Mouse (Mus musculus): Measurements from ENCODE around the gene Tmem43. TPM values are rescaled to one million over a fixed set of nuclear protein-coding genes. Genes with fewer than 3 reads are reported as not detected.

Gene Tmem43
- polyA plus RNA-seq, 1 experiment from 2014 or later, result 29.1 TPM

DNA sequence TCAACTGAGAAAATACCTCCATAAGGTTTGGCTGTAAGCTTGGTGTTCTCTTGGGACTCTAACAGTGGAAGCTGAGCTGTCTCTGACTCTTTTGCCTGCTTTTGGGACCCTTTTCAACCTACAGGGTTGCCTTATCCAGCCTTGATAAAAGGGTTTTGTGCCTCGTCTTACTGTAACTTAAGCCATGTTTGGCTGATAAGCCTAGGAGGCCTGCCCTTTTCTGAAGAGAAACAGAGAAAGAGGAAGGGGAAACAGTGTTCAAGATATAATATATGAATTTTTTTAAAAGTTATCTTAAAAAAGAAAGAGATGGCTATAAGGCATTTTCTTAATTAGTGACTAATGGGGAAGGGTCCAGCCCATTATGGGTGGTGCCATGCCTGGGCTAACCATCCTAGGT, 29.8 kb downstream of the Tmem43 start:
- 55% methylated on average over 1 of the region's 1 CpGs for WGBS (ENCODE audit: insufficient replicate concordance)
- no peaks in the 10 kb centered on the region for H3K27me3 ChIP-seq (ENCODE audit: control insufficient read depth, insufficient read depth, low read length)
- ATAC-seq (replicated peaks; ENCODE audit: insufficient number of reproducible peaks, low FRiP score, low TSS enrichment), result no peak
- H3K27ac ChIP-seq (ENCODE audit: low read depth, low read length), result no peak overlapping the region
- H3K4me3 ChIP-seq (ENCODE audit: low read depth, low read length), result no peak overlapping the region
- no peaks in the 10 kb centered on the region for H3K4me1 ChIP-seq (ENCODE audit: control insufficient read depth, insufficient read depth, low read length)
- H3K9ac ChIP-seq (ENCODE audit: low read depth, low read length), result no peak overlapping the region
- H3K4me2 ChIP-seq, result no peak overlapping the region
- H3K36me3 ChIP-seq (ENCODE audit: control insufficient read depth, insufficient read depth, low read length), result peaks cover 30% of the 10 kb centered on the region
- no peaks in the 10 kb centered on the region for H3K9me3 ChIP-seq (replicated peaks; ENCODE audit: control insufficient read depth, low read length)

- no peaks in the 10 kb centered on the region for H3K9me3 ChIP-seq (replicated peaks; ENCODE audit: control insufficient read depth, low read length)
- no peak overlapping the region for H3K9ac ChIP-seq (ENCODE audit: low read depth, low read length)
- no peaks in the 10 kb centered on the region for H3K27me3 ChIP-seq (ENCODE audit: control insufficient read depth, insufficient read depth, low read length)
- no peak overlapping the region for H3K4me3 ChIP-seq (ENCODE audit: low read depth, low read length)
- H3K27ac ChIP-seq (ENCODE audit: low read depth, low read length), result no peak overlapping the region
- no peak overlapping the region for H3K4me2 ChIP-seq
- peaks cover 23% of the 10 kb centered on the region for H3K36me3 ChIP-seq (ENCODE audit: control insufficient read depth, insufficient read depth, low read length)
- no peaks in the 10 kb centered on the region for H3K4me1 ChIP-seq (ENCODE audit: control insufficient read depth, insufficient read depth, low read length)
- ATAC-seq (replicated peaks; ENCODE audit: insufficient number of reproducible peaks, low FRiP score, low TSS enrichment), result no peak
- 85% methylated on average over 5 of the region's 5 CpGs for WGBS (ENCODE audit: insufficient replicate concordance)
Observed at GRCm38 (mm10) chr6:91506036-91506435, 32.5 kb downstream of the Tmem43 start.

- 80% methylated on average over 3 of the region's 3 CpGs for WGBS (ENCODE audit: insufficient replicate concordance)
- no peak overlapping the region for H3K9ac ChIP-seq (ENCODE audit: low read depth, low read length)
- H3K27me3 ChIP-seq (ENCODE audit: control insufficient read depth, insufficient read depth, low read length), result no peaks in the 10 kb centered on the region
- no peaks in the 10 kb centered on the region for H3K9me3 ChIP-seq (replicated peaks; ENCODE audit: control insufficient read depth, low read length)
- H3K4me3 ChIP-seq (ENCODE audit: low read depth, low read length), result no peak overlapping the region
- no peak overlapping the region for H3K4me2 ChIP-seq
- no peaks in the 10 kb centered on the region for H3K4me1 ChIP-seq (ENCODE audit: control insufficient read depth, insufficient read depth, low read length)
- H3K27ac ChIP-seq (ENCODE audit: low read depth, low read length), result no peak overlapping the region
- ATAC-seq (replicated peaks; ENCODE audit: insufficient number of reproducible peaks, low FRiP score, low TSS enrichment), result no peak
- peaks cover 20% of the 10 kb centered on the region for H3K36me3 ChIP-seq (ENCODE audit: control insufficient read depth, insufficient read depth, low read length)
Observed at GRCm38 (mm10) chr6:91508041-91508440, 34.5 kb downstream of the Tmem43 start.

- 35% methylated on average over 7 of the region's 7 CpGs for WGBS (ENCODE audit: insufficient replicate concordance)
- Histone ChIP-seq H3K36me3 (ENCODE audit: control insufficient read depth, insufficient read depth, low read length) (peaks cover 7% of the 10 kb centered on the region), H3K9me3 (replicated peaks; ENCODE audit: control insufficient read depth, low read length) (no peaks in the 10 kb centered on the region), H3K9ac (ENCODE audit: low read depth, low read length) (no peak overlapping the region), H3K4me1 (ENCODE audit: control insufficient read depth, insufficient read depth, low read length) (no peaks in the 10 kb centered on the region), H3K27ac (ENCODE audit: low read depth, low read length) (no peak overlapping the region), H3K4me3 (ENCODE audit: low read depth, low read length) (no peak overlapping the region), H3K4me2 (no peak overlapping the region), H3K27me3 (ENCODE audit: control insufficient read depth, insufficient read depth, low read length) (no peaks in the 10 kb centered on the region)
- no peak for ATAC-seq (replicated peaks; ENCODE audit: insufficient number of reproducible peaks, low FRiP score, low TSS enrichment)
Observed at GRCm38 (mm10) chr6:91509326-91509725, 35.8 kb downstream of the Tmem43 start.

GRCm38 (mm10) chr6:91510211-91510610, 36.7 kb downstream of the Tmem43 start:
- no peaks in the 10 kb centered on the region for H3K27me3 ChIP-seq (ENCODE audit: control insufficient read depth, insufficient read depth, low read length)
- H3K4me3 ChIP-seq (ENCODE audit: low read depth, low read length), result no peak overlapping the region
- no peak overlapping the region for H3K9ac ChIP-seq (ENCODE audit: low read depth, low read length)
- peaks cover 5% of the 10 kb centered on the region; the same call in 1 of the 2 replicates for H3K4me1 ChIP-seq (ENCODE audit: control insufficient read depth, insufficient read depth, low read length)
- H3K27ac ChIP-seq (ENCODE audit: low read depth, low read length), result no peak overlapping the region
- ATAC-seq (replicated peaks; ENCODE audit: insufficient number of reproducible peaks, low FRiP score, low TSS enrichment), result no peak
- H3K36me3 ChIP-seq (ENCODE audit: control insufficient read depth, insufficient read depth, low read length), result peaks cover 4% of the 10 kb centered on the region; the same call in 1 of the 2 replicates
- no peak overlapping the region for H3K4me2 ChIP-seq
- WGBS (ENCODE audit: insufficient replicate concordance), result 67% methylated on average over 10 of the region's 10 CpGs
- no peaks in the 10 kb centered on the region for H3K9me3 ChIP-seq (replicated peaks; ENCODE audit: control insufficient read depth, low read length)

GRCm38 (mm10) chr6:91514135-91514534, 40.6 kb downstream of the Tmem43 start:
- no peak overlapping the region for H3K27ac ChIP-seq (ENCODE audit: low read depth, low read length)

DNA sequence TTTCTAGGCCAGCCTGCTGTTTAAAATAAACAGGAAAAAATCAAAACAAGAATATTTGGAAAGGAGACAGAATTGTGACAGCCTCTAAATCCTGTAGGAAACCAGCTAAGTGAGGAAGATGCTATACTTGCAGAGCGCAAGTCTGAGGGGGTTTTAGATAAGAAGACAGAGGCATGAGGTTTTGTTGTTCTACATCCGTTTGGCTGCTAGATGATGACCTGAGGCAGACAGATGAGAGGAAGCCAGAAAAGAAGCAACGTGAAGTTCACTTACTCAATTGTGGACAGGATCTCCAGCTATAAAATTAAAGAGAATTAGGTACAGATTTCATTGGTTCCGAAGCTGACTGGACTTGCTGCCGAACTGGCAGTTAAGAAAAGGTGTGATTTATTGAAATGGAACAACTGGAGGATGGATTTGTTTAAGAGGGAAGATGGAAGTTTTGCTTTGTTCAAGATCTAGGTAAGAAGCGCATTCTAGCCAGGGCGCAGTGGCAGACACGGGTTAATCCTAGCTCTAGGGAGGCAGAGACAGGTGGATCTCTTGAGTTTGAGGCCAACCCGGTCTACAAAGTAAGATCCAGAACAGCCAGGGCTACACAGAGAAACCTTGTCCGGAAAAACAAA, 41.3 kb downstream of the Tmem43 start:
- Histone ChIP-seq H3K9me3 (replicated peaks; ENCODE audit: control insufficient read depth, low read length) (no peaks in the 10 kb centered on the region), H3K27me3 (ENCODE audit: control insufficient read depth, insufficient read depth, low read length) (no peaks in the 10 kb centered on the region), H3K9ac (ENCODE audit: low read depth, low read length) (peak overlapping the region; percentile 95), H3K27ac (ENCODE audit: low read depth, low read length) (no peak overlapping the region), H3K36me3 (ENCODE audit: control insufficient read depth, insufficient read depth, low read length) (peaks cover 9% of the 10 kb centered on the region), H3K4me3 (ENCODE audit: low read depth, low read length) (peak overlapping the region; percentile 80), H3K4me1 (ENCODE audit: control insufficient read depth, insufficient read depth, low read length) (peaks cover 20% of the 10 kb centered on the region), H3K4me2 (peak overlapping the region; percentile 90)
- ATAC-seq (replicated peaks; ENCODE audit: insufficient number of reproducible peaks, low FRiP score, low TSS enrichment), result no peak
- WGBS (ENCODE audit: insufficient replicate concordance), result 27% methylated on average over 10 of the region's 10 CpGs

More at GRCm38 (mm10) chr6:91514135-91514534, 40.6 kb downstream of the Tmem43 start:
- H3K27me3 ChIP-seq (ENCODE audit: control insufficient read depth, insufficient read depth, low read length), result no peaks in the 10 kb centered on the region
- H3K4me2 ChIP-seq, result no peak overlapping the region
- no peak for ATAC-seq (replicated peaks; ENCODE audit: insufficient number of reproducible peaks, low FRiP score, low TSS enrichment)
- no peak overlapping the region for H3K4me3 ChIP-seq (ENCODE audit: low read depth, low read length)
- H3K36me3 ChIP-seq (ENCODE audit: control insufficient read depth, insufficient read depth, low read length), result 0 out of 2 replicates have a peak, but pooled peaks cover 5% of the 10 kb centered on the region
- no peak overlapping the region for H3K9ac ChIP-seq (ENCODE audit: low read depth, low read length)
- no peaks in the 10 kb centered on the region for H3K9me3 ChIP-seq (replicated peaks; ENCODE audit: control insufficient read depth, low read length)
- H3K4me1 ChIP-seq (ENCODE audit: control insufficient read depth, insufficient read depth, low read length), result peaks cover 20% of the 10 kb centered on the region

- ATAC-seq (replicated peaks; ENCODE audit: insufficient number of reproducible peaks, low FRiP score, low TSS enrichment), result peak; percentile 97
- peaks cover 18% of the 10 kb centered on the region for H3K36me3 ChIP-seq (ENCODE audit: control insufficient read depth, insufficient read depth, low read length)
- H3K4me1 ChIP-seq (ENCODE audit: control insufficient read depth, insufficient read depth, low read length), result peaks cover 20% of the 10 kb centered on the region
- H3K27ac ChIP-seq (ENCODE audit: low read depth, low read length), result peak within 1 kb of the TSS; percentile 64; the same call in 1 of the 2 replicates
- peak within 1 kb of the TSS; percentile 80 for H3K4me3 ChIP-seq (ENCODE audit: low read depth, low read length)
- no peaks in the 10 kb centered on the region for H3K27me3 ChIP-seq (ENCODE audit: control insufficient read depth, insufficient read depth, low read length)
- under 1% methylated on average over 80 of the region's 80 CpGs for WGBS (ENCODE audit: insufficient replicate concordance)
- H3K9ac ChIP-seq (ENCODE audit: low read depth, low read length), result peak within 1 kb of the TSS; percentile 95
- H3K9me3 ChIP-seq (replicated peaks; ENCODE audit: control insufficient read depth, low read length), result no peaks in the 10 kb centered on the region
- H3K4me2 ChIP-seq, result peak within 1 kb of the TSS; percentile 90
Observed at GRCm38 (mm10) chr6:91515545-91516449, 42.3 kb downstream of the Tmem43 start, which contains the start of the genes Xpc and Lsm3. Gene Xpc, minus strand, starts transcription at chr6:91515888. Gene Lsm3, plus strand, starts transcription at chr6:91515928.

Data from heart, embryonic 11.5 days (tissue).